Mouse (Mus musculus) layer of hippocampus, adult 9-10 months (tissue): ENCODE results near the gene Pdzrn3.

Experiments
- DNase-seq: peaks from one replicate; pipeline ENCODE4 v3.0.0; 2022; ENCODE audit warnings: low spot score

Gene Pdzrn3

GRCm38 (mm10) chr6:101254652-101255051, 123.0 kb downstream of the Pdzrn3 start:
- DNase-seq = no peak

DNA sequence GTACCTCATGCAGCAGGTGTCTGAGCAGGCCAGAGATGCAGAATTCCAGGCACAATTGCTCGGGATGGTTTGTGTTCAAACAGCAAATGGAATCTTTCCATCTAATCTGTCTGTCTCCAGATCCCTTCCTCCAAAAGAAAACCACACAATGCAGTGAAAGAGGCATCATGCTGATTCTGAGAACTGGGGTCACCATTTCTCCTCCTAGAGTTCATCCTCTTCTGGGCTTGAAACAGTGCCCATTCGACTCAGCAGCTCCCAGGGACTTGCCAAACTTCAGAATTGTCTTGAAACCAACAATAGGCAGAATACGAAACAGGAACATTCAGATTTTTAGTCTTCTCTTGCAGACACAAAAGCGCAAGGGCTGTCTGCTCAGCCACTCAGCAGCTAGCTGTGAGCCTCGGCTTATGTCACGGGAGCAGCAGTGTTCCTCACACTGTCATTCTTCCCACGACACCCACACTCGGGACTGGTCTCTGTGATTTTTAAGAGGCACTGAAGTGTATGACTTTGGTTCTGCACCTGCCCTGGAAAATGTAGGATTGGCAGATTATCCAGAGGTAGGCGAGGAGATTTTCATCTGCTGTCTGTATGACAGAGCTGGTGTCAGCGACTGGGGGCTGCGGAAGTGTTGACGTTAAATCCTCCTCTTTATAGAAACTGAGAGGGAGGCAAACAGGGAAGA, 125.6 kb downstream of the Pdzrn3 start:
- no peak for DNase-seq

- no peak for DNase-seq
Measured at GRCm38 (mm10) chr6:101251160-101251559, 126.5 kb downstream of the Pdzrn3 start.

DNA sequence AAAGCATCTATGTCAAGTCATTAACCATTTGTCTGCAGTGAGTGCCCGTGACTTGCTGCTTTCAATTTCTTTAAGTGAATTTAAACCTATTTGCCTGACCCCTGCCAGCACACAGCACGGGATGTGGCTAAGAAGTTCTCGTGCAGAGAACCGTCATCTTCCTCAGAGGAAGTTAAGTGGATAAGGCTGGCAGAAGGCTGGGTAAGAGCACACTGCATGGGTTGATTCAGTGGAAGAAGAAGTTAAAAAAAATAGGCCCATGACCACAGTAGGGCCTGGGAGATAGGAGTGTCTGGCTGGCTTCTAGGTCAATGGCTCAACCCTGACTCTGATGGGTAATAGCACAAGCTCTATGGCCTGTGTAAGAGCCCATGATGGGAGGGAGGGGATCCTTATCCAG, 131.6 kb downstream of the Pdzrn3 start:
- no peak for DNase-seq

DNA sequence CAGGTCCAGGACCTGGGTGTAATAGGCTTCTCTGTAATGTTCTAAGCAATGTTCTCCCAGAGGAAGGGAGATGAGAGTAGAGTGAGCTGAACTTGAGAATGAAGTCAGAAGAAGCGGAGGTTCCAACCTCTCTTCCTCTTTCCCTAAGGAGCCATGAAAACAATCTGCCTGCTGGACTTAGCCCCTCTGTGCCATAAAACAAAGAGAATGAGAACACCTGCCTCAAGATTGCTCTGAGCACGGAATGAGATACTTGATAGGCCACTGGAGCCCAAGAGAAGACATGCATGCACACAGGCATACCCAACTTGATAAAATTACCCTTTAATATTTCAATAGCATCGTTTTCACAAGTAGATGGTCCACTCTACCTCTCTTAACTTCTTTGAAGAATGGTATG, 133.3 kb downstream of the Pdzrn3 start:
- no peak for DNase-seq

GRCm38 (mm10) chr6:101243189-101243815, 134.4 kb downstream of the Pdzrn3 start:
- DNase-seq = no peak

GRCm38 (mm10) chr6:101236641-101237246, 141.0 kb downstream of the Pdzrn3 start:
- no peak for DNase-seq

DNA sequence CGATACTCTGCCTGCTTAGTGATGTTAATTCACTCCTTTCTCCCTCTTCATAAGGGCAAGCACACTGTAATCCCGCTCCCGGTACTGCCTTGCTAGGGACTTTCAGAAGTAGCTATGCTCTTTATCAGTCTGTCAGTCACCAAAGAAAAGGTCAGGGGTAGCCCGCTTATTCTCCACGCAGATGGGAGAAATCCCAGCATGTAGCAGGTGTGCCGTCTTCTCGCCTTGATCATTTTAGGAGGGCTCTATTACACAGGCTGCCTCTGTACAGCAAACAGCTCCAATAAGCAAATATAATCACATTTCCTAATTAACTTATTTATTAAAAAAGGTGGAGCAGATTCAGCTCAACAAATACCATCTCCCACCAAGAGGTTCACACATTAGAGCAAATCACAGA, 141.5 kb downstream of the Pdzrn3 start:
- no peak for DNase-seq

DNA sequence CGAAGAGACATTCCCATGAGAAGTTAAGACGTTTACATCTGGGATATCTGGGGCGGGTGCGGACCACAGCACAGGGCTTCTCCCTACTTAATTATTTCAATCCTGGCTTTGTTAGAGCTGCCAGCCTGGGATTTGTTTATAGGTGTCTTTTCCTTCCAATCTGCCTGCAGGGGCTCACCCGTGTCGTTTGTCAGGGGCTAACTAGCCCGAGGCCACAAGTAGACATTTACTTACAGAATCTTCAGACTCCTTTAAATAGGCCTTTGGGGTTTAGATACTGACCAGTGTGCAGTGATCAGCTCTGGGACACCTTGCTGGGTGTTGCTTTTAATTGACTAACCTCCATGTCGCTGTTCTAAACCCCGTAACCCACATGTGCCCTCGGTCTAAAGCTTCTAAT, 143.3 kb downstream of the Pdzrn3 start:
- no peak for DNase-seq

DNA sequence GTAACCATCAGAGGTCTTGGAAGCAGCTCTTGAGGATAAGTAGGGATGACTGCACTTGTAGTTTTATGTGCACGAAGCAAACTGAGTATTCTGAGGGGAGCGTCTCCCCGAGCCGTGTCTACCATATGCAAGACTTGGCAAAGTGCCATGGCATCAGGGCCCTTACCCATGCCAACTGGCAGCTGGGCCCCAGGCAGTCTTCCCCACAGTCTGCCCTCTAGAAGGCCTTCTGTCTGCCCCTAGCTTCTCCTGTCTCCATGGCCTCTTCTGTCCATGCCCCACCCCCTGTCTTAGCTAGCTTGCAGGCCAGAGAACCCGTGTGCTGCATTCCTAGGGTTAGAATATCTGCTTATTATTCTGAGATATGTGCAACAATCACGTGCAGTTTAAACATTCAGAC, 144.0 kb downstream of the Pdzrn3 start:
- DNase-seq = no peak

DNA sequence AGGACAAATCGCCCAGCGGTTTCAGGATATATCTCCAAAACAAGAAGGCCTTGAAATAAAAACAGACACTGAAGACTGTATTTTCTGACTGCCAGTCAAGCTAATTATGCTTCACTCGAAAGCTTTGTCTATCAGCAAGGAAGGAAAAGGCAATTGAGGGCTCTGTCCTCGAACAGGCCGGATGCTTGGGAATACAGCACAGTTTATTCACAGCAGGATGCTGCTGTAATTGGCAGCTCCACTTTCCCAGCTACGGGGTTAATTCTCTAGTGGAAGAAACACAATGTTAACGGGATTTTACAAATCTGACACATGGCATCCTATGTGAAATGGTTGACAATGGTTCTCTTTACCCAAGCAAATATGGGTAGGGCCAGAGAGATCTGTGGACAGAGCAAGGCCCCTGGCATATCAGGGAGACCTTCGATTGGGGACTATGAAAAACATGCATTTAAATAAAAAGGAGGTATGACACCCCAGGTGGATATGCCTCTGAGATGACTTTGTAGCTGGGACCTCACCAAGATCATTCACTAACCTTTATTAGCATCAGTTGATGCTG, 150.3 kb downstream of the Pdzrn3 start:
- no peak for DNase-seq

DNA sequence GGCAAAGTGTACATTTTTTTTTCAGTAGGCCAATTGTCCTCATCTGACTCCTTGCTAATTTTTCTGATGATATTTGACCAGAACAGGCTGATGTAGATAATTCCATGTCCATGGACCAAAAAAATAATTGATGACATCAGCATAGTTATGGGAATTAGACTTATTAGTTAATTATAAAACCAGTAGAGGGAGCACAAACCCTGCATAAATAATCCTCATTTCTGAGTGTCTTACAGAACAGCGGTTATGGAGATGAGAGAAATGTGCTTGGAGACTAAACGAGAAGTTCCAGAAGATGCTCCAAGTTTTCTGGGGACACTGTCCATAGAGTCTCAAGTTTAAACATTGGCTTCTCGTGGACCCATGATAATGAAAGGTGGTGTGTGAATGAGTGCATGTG, 157.4 kb downstream of the Pdzrn3 start:
- DNase-seq = no peak

DNA sequence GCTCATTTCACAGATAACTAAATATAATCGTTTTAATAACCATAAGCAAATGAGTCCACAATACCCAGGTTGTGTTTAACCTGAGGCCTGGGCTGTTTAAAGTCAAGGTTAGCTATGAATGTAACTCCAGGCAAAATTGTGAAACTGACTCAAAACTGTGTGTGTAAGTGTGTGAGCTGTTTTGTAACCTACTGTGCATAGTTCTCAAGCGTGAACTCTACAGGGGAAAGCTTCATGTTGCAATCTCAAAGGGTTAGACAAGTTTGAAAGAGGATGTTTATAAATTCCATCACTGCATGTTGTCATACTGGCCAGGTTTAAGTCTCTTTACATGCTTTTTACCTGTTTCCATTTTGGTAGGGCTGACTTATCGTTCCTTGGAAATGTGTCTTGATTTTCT, 158.7 kb downstream of the Pdzrn3 start:
- no peak for DNase-seq

GRCm38 (mm10) chr6:101218197-101218596, 159.5 kb downstream of the Pdzrn3 start:
- DNase-seq = no peak

GRCm38 (mm10) chr6:101217756-101218155, 159.9 kb downstream of the Pdzrn3 start:
- no peak for DNase-seq

DNA sequence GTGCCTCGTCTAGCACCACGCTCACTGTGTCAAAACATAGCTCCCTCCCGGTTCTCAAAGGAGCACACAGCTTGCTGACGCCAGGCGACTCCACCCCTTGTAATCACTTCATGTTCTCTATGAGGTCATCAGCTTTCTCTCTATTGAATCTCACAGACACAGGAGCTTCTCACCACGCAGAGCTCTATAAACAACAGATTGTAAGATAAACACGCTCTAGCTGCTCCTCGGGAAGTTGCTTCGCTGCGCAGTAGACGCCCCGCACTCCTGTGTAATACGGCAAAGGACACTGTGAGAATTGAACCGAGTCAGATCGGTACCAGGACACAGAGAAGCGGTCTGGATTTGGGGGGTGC, 162.3 kb downstream of the Pdzrn3 start:
- DNase-seq = no peak

DNA sequence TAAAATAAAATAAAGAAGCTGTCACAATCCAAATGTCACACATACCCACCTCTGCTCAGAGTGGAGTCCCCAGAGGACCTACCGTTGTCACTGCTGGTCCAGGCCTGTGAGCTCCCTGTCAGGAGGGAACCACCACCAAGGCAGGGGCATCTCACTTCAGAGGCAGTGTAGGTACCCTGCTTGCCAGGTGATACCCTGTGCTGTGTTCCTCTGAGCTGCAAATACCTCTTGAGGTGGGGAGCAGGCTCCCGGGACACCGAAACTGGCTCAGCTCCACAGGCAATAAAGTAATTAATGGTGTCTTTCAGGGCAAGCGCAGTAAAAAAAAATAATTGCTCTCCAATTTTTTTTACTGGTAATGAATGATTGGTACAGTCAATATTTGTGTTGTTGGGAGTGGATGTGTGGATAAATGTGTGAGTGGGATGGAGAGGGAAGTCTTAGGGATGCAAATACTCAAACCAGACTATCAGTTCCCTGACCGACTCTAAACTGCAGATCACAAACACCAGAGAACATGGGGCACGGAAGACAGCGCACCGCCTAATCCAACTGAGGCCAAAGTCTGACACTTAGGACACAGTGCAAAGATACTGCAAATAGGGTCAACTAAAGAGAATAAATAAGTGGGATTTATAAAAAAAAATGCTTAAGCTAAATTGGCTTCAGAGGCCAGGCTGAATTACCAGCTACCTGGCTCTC, 162.8 kb downstream of the Pdzrn3 start:
- DNase-seq = no peak

DNA sequence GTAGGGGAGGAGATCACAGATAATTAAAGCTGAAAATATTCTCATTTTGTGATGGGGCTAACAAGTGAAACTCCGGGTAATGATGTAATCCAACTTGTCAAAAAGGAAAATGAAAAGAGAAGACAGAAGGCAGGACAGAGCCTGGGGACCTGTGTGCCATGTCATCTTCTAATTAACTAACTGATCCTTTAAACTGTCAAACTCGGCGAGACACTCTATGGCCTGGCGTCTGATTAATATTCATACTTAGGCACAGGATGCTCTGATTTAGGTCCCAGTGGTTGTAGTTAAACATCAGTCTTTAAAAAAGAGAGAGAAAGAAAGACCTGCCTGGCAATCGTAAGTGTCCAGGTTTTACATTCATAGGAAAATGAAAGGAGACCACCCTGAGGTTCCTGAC, 164.6 kb downstream of the Pdzrn3 start:
- no peak for DNase-seq

- DNase-seq = no peak
Measured at GRCm38 (mm10) chr6:101212086-101212485, 165.6 kb downstream of the Pdzrn3 start.

- DNase-seq = no peak
Measured at GRCm38 (mm10) chr6:101211361-101211841, 166.3 kb downstream of the Pdzrn3 start.

GRCm38 (mm10) chr6:101198943-101199298, 178.8 kb downstream of the Pdzrn3 start:
- no peak for DNase-seq

- DNase-seq = no peak
Measured at GRCm38 (mm10) chr6:101198284-101198942, 179.3 kb downstream of the Pdzrn3 start.
